Mouse (Mus musculus): ENCODE results near the gene Fam129b.

GRCm38 (mm10) chr2:32877761-32878393 is 2.0 kb downstream of the Fam129b start:
- TF ChIP-seq EP300 (IDR thresholded peaks at IDR 0.05; ENCODE audit: low read length) (no peak), CTCF (conservative IDR thresholded peaks at IDR 0.05 in 1 of 2, IDR thresholded peaks at IDR 0.05 in 1 of 2; ENCODE audit: low read depth in 2 of 2, low read length in 2 of 2) (no peak)
